Mouse (Mus musculus): ENCODE results near the gene Iqsec1. TPM values are rescaled to one million over a fixed set of nuclear protein-coding genes. Genes with fewer than 3 reads are reported as not detected.

Iqsec1 gene
- total RNA-seq, 2 experiments from 2014 or later = 63.8 to 111 TPM

DNA sequence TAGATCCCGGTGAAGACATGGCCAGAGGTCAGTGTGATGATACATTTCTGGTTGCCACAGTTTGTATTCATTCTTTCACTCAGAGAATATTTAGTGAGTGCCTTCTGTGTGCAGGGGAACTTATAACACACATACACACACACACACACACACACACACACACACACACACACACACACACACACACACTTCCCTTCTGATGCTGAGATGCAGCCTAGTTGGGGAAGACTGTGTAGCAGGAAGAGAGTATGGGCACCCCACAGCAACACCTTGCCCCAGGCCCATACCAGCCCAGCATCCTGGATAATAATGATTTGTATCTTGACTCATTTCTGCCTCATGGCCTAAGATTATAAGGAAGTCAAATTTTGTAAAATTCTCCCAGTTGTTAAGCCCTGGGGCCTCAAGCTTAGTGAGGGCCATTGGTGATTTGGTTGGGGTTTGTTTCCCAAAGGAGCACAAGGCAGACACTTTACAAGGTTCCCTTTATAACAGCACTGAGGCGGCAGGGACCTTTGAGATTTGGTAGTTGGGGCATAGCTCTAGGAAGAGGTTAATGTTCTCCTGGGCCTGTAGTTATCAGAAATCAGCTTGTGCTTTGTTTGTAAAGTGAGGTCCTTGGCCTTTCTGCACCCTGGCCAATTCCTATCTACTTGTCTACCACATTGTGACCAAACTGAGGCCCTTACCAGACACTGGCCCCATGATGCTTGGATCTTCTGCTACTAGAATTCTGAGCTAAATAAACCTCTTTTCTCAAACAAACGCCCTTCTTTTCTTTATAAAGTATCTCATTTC is 242.9 kb downstream of the Iqsec1 start:
- no peak for TF ChIP-seq CTCF (IDR thresholded peaks at IDR 0.05)
- DNase-seq = no peak
- intact Hi-C loops (cut with DNase I) = no loop called here
- H3K27ac ChIP-seq = no peak overlapping the region
- no peak overlapping the region for H3K4me3 ChIP-seq

DNA sequence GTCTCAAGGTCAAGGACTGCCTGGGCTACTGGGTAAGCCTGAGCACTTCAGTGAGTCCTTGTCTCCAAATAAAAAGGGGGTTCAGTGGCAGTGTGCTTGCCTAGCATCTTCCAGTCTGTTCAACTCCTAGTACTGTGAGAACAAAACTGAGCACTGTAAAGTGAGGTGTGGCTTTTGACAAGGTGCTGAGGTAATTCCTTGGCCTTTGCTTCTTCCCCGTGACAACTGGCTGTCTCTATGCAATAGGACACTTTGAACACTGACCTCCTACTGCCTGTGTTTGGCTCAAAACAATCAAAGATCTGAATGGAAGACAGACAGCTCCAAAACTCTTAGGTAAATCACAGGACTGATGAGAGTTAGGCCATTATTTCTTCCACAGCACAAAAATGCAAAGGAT is 246.0 kb downstream of the Iqsec1 start:
- no peak for TF ChIP-seq CTCF (IDR thresholded peaks at IDR 0.05)

DNA sequence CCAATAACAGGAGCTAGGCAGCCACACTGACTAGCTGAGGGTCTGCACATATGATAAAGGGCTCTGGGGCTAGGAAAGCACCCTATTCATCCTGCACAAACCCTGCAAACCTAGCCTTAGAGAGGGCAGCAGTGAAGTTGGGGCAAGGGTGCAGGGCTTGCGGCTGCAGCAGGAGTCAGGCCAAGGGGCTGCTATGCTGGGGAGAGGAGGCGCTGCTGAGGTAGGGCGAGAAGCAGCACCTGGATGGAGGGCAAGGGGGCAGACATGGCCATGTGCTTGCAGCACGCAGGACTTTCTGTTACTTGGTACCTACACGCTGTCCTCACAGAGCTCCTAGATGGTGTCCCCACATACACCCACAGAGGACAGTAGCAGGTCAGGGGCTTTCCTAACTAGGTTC is 246.8 kb downstream of the Iqsec1 start:
- TF ChIP-seq CTCF (IDR thresholded peaks at IDR 0.05) = no peak
- H3K4me3 ChIP-seq = no peak overlapping the region
- intact Hi-C loops (cut with DNase I) = no loop called here
- H3K27ac ChIP-seq = no peak overlapping the region
- DNase-seq = no peak

More for the DNA sequence above, 246.0 kb downstream of the Iqsec1 start:
- Histone ChIP-seq H3K4me3 (no peak overlapping the region), H3K27ac (peak overlapping the region; percentile 5; the same call in 1 of the 2 replicates)
- no peak for DNase-seq
- intact Hi-C loops (cut with DNase I) = no loop called here

DNA sequence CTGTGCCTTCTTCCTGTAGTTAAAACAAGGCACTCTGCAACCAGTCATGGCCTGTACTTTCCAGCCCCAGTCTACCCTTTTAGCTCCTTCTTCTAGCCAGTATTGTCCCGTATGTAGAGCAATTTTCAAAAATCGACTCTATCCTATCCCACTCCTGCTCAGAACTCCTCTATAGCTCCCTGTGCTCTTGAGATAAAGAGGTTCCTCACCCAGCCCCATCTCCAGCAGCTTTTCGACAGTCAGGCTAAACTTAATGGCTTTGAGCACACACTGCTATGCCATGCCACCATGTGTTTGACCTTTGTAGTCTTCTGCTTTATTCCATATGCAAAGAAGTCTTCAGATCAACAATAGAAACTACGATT is 247.4 kb downstream of the Iqsec1 start:
- Histone ChIP-seq H3K4me3 (no peak overlapping the region), H3K27ac (peak overlapping the region; percentile 16; the same call in 1 of the 2 replicates)
- no peak for DNase-seq
- no peak for TF ChIP-seq CTCF (IDR thresholded peaks at IDR 0.05)
- intact Hi-C loops (cut with DNase I) = no loop called here

DNA sequence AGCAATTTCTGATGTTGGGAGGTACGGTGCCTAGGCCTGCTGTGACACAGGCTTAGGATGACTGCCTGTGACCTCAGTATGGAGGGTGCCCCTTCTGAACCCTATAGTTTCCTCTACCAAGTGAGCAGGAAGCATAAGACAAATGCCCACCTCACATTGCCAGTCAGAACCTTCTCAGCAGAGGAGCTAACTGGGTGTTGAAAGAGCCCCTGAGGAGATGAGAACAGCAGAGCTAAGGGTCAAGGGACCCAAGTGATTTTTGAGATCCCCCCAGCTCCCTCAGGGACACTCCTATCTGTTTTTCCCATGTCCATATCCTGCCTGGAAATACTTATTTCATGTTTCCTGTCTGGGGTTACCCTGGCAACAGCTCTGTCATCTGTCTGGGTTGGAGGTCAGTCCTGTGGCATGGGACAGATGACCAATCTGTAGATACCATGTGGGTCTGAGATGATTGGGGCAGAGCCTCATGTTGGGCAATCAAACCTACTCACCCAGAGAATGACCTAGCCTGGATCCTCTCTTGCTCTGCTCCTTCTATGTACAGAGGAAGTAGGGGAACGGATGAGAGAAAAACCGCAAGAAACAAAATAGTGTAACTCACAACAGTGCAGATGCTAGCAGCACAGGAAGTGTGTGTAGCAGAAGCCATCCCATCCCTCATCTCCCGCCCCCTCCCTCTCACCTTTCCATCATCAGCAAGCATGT is 248.0 kb downstream of the Iqsec1 start:
- no peak for DNase-seq
- intact Hi-C loops (cut with DNase I) = no loop called here
- peak overlapping the region; percentile 43 for H3K27ac ChIP-seq
- no peak overlapping the region for H3K4me3 ChIP-seq
- no peak for TF ChIP-seq CTCF (IDR thresholded peaks at IDR 0.05)

DNA sequence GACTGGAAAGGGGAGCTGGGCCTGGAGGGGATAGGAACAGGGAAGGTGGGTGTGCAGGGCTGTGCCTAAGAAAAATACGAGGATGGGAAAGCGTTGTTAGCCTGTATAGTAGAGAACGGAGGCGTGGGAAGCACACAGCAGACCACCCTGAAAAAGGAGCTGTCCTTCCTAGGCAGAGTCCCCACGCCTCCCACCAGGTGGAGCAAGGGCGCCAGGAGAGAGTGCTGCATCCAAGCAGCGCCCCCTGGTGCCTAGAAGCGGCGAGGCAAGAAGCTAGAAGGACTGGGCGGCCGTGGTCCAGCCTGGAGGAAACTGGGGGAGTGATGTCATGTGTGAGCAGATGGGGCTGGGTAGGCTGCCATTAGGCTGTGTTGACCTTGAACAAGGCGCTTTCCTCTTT is 251.1 kb downstream of the Iqsec1 start:
- TF ChIP-seq CTCF (IDR thresholded peaks at IDR 0.05) = no peak
- peak; percentile 94 for DNase-seq
- Histone ChIP-seq H3K4me3 (peak overlapping the region; percentile 94), H3K27ac (peak overlapping the region; percentile 89)
- intact Hi-C loops (cut with DNase I) = loop anchor here (2.0 to 10.0 kb wide), 3 partner anchors 80 to 543 kb away; no protein-coding TSS in a partner anchor

DNA sequence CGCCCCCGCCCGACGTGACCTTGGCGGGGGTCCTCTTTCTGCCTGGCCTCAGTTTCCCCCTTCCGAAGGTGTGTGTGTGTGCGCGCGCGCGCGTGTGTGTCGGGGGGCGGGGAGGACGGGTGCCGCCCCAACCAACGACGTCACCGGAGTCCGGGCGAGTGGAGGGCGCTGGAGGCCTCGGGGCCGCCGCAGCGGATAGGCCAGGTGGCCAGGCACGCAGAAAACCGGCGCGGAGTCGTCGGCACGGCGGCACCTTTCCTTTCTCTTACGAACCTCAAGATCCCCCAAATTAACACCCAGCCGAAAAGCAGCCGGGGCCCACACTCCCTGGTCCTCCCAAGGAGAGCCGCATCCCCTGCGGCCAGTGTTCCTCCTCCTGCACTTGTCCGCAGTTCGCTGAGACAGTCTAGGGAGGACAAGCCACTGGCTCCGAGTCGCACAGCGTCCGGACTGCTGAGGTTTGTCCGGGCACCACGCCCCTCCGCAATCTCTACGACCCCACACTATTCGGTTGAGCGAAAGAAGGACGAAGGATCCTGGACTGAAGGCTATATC is 251.7 kb downstream of the Iqsec1 start:
- Histone ChIP-seq H3K4me3 (peak overlapping the region; percentile 94), H3K27ac (peak overlapping the region; percentile 89)
- TF ChIP-seq CTCF (IDR thresholded peaks at IDR 0.05) = no peak
- peak; percentile 84 for DNase-seq
- intact Hi-C loops (cut with DNase I) = loop anchor here (2.0 to 10.0 kb wide), 3 partner anchors 81 to 544 kb away; no protein-coding TSS in a partner anchor

DNA sequence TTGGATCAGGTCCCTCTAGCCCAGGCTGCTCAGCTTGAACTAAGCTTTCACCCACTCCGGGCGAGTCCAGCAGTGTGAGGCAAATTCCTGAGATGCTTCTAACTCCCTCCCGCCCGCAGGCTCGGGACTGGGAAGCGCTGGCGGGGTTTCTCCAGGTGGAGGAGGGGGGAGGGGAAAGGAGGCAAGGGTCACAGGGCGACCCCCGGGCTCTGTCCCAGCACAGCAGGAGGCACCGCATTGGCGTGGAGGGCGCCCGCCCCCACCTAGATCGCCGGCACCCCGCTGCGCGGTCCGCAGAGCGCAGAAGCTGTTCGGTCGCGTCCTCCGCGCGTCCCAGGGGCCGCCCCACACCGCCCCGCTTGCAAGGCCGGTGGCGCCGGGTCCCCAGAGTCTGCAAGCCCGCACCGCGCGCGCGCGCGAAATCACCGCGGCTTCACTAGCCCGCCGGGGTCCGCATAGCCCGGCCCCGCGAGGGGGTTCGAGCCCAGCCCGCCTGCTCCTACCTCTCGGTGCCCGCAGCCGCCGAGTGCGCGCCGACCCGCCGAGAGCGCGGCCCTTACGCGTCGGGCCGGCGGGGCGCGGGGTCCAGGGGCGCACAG is 252.3 kb downstream of the Iqsec1 start:
- Histone ChIP-seq H3K4me3 (peak overlapping the region; percentile 94), H3K27ac (peak overlapping the region; percentile 89)
- TF ChIP-seq CTCF (IDR thresholded peaks at IDR 0.05) = no peak
- DNase-seq = peak; percentile 74
- intact Hi-C loops (cut with DNase I) = loop anchor here (2.0 to 10.0 kb wide), 3 partner anchors 81 to 545 kb away; no protein-coding TSS in a partner anchor

DNA sequence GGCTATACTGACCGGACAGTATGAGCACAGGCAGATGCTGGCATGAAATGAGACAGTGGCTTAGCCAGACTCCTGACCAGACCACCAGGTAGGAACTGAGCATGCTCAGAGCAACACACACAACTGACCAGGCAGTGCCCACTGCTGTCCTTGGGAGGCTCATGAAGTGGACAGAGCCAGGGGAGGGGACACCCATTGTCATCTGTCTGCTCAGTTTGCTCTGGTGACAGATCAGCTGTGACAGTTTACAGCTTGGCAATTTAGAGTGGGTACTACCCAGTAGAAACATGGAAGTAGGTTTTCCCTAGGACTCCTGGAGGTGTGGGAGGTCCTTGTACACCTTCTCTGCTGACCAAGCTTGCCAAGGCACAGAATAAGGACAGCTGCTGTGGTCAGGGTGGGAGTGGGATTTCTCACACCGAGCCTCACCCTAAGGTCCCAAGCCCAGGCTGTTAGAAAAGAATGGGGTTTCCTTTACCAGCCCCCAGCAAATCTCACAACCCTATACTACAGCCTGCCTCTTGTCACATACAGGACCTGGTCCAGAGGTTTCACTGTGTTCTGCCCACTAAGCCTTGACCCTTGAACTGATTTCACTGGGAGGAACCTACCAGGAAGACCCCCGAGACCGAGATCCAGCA is 253.0 kb downstream of the Iqsec1 start:
- H3K4me3 ChIP-seq = peak overlapping the region; percentile 94
- peak overlapping the region; percentile 89 for H3K27ac ChIP-seq
- no peak for TF ChIP-seq CTCF (IDR thresholded peaks at IDR 0.05)
- intact Hi-C loops (cut with DNase I) = loop anchor here (2.0 to 10.0 kb wide), 3 partner anchors 82 to 545 kb away; no protein-coding TSS in a partner anchor
- no peak for DNase-seq

DNA sequence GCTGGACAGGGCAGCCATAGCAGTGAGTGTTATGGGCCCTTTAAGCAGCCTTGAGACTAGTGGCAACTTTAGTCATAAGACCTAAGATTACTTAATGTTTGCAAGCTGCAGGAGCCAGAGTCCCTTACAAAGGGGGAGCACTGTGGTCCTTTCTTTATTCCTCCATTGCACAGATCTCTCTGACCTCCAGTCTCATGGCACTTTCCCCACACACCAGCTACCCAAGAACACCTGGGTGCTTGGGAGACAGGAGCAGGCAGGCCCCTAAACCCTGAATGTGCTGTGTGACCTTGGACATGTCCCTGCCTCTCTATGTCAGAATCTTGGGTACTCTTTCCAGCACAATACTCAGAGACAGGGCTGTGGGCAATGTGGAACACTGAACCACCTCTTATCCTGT is 253.7 kb downstream of the Iqsec1 start:
- no peak for DNase-seq
- Histone ChIP-seq H3K27ac (peak overlapping the region; percentile 89), H3K4me3 (peak overlapping the region; percentile 94; the same call in 1 of the 2 replicates)
- no peak for TF ChIP-seq CTCF (IDR thresholded peaks at IDR 0.05)
- intact Hi-C loops (cut with DNase I) = loop anchor here (5.0 to 10.0 kb wide), 2 partner anchors 82 to 390 kb away; no protein-coding TSS in a partner anchor

DNA sequence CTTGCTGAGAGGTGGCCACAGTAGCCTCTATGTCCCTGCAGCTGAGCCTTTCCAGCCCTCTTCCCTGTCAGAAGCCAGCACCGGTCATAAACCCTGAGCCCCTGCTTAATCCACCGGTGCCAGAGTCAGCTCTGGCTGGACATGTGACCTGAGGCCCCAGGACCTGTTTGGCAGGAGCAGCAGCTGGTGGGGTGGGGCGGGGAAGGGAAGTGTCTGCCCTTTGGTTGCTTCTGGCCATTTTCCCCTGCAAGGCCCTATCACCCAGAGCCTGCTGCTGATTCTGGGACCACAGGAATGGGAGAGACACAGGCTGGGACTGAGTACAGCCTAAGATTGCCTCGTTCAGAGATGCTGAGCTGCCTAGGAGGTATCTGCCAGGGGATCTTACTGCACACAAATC is 257.2 kb downstream of the Iqsec1 start:
- intact Hi-C loops (cut with DNase I) = loop anchor here (10.0 kb wide), 1 partner anchor 393 kb away; no protein-coding TSS in a partner anchor
- TF ChIP-seq CTCF (IDR thresholded peaks at IDR 0.05) = no peak
- H3K27ac ChIP-seq = peak overlapping the region; percentile 44

DNA sequence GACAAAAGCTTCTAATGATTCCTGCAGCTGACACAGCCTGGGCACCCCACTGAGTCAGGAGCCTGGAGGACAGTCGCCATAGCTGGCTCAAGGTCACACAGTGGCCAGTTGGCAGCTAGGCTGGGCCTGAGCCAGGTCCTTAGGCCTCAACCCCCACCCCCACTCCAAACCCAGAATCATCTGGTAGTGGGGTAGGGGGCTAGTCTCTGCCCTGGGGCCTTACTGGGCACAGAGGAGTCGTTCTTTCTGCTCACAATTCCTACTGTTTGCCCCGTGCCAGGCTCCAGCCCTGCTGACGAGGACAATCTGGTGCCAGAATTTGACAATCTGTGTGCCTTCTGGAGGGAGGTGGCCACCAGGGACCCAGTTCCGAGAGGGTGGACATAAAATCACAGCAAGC is 258.7 kb downstream of the Iqsec1 start:
- Histone ChIP-seq H3K27ac (peak overlapping the region; percentile 44), H3K4me3 (no peak overlapping the region)
- DNase-seq = peak; percentile 43
- intact Hi-C loops (cut with DNase I) = loop anchor here (1.0 to 10.0 kb wide), 3 partner anchors 77 to 395 kb away; no protein-coding TSS in a partner anchor
- no peak for TF ChIP-seq CTCF (IDR thresholded peaks at IDR 0.05)

More for the DNA sequence above, 257.2 kb downstream of the Iqsec1 start:
- peak; percentile 61 for DNase-seq
- no peak overlapping the region for H3K4me3 ChIP-seq

All from gastrocnemius, adult 2 months (tissue).